Mouse (Mus musculus) lung, embryonic 14.5 days (tissue): ENCODE measurements around the gene Oxld1. TPM values are rescaled to one million over a fixed set of nuclear protein-coding genes. Genes with fewer than 3 reads are reported as not detected.
A peak's percentile ranks its signal among the peaks of the same experiment; 100 is the strongest.

Experiments
- ATAC-seq: fragments of 200-750 bp; cut with Nextera tagmentation; 2 replicates; pipeline ENCODE4 v1.8.0; 2017; ENCODE audit warnings: mild to moderate bottlenecking, moderate TSS enrichment, moderate library complexity; ENCODE audit not compliant: insufficient read depth
- DNase-seq: peaks from one replicate; pipeline ENCODE4 v3.0.0-alpha.2; 2015
- H3K27ac ChIP-seq: fragments of 300-500 bp; sonication (generic); 2 replicates; pipeline ENCODE4 v1.5.1; 2014; ENCODE audit warnings: low read depth, mild to moderate bottlenecking, moderate library complexity
- H3K27me3 ChIP-seq: fragments of 300-500 bp; sonication (generic); 2 replicates; pipeline ENCODE4 v1.6.1; 2014; ENCODE audit warnings: low read length, control low read depth; ENCODE audit not compliant: insufficient read depth
- H3K36me3 ChIP-seq: fragments of 300-500 bp; sonication (generic); 2 replicates; pipeline ENCODE4 v1.6.1; 2014; ENCODE audit warnings: control low read depth; ENCODE audit not compliant: insufficient read depth
- H3K4me1 ChIP-seq: fragments of 300-500 bp; sonication (generic); 2 replicates; pipeline ENCODE4 v1.6.1; 2014; ENCODE audit warnings: antibody characterized with exemption, control low read depth; ENCODE audit not compliant: insufficient read depth
- H3K4me2 ChIP-seq: fragments of 300-500 bp; sonication (generic); 2 replicates; pipeline ENCODE4 v1.6.1; 2014; ENCODE audit warnings: mild to moderate bottlenecking
- H3K4me3 ChIP-seq: fragments of 300-500 bp; sonication (generic); 2 replicates; pipeline ENCODE4 v1.5.1; 2014; ENCODE audit warnings: low read depth, low read length
- H3K9ac ChIP-seq: fragments of 300-500 bp; sonication (generic); 2 replicates; pipeline ENCODE4 v1.6.1; 2014
- H3K9me3 ChIP-seq: fragments of 300-500 bp; sonication (generic); 2 replicates; pipeline ENCODE4 v1.6.1; 2016; ENCODE audit warnings: low read depth, low read length, control low read depth
- CTCF ChIP-seq: IDR thresholded peaks from 2 replicates; pipeline ENCODE4 v1.5.1; 2016; ENCODE audit warnings: antibody characterized with exemption, low read depth
- WGBS: fragments of 180-500 bp; shearing (Covaris S2); extraction: QIAGEN DNeasy Blood & Tissue Kit; methylation state at CpG from one replicate; pipeline ENCODE4 v1.1.7; 2014; 5-methylcytosine and 5-hydroxymethylcytosine counted together
- polyA plus RNA-seq: library from polyadenylated mRNA; unstranded; fragments of >200 nt; fragmentation: Nextera tagmentation; extraction: Ambion mirVana; gene quantifications from 2 replicates; pipeline ENCODE4 v1.2.1, GENCODE M21; 2014

The Oxld1 gene
- polyA plus RNA-seq, 1 experiment from 2014 or later: 10.9 TPM

GRCm38 (mm10) chr11:120483448-120483934 is 25.6 kb upstream of the Oxld1 start:
- H3K4me2 ChIP-seq: peak overlapping the region; percentile 90
- H3K4me3 ChIP-seq: peak overlapping the region; percentile 99
- no peak for TF ChIP-seq CTCF
- peaks cover 84% of the 10 kb centered on the region for H3K36me3 ChIP-seq
- no peaks in the 10 kb centered on the region for H3K27me3 ChIP-seq
- H3K9me3 ChIP-seq: no peaks in the 10 kb centered on the region
- H3K4me1 ChIP-seq: peaks cover 9% of the 10 kb centered on the region
- WGBS: 87% methylated on average over 7 of the region's 7 CpGs
- ATAC-seq (no peak), DNase-seq (no peak)
- peak overlapping the region; percentile 92 for H3K9ac ChIP-seq
- H3K27ac ChIP-seq: peak overlapping the region; percentile 88

- Histone ChIP-seq H3K4me3 (no peak overlapping the region), H3K9me3 (no peaks in the 10 kb centered on the region), H3K27me3 (no peaks in the 10 kb centered on the region), H3K4me1 (peaks cover 7% of the 10 kb centered on the region; the same call in 1 of the 2 replicates), H3K9ac (no peak overlapping the region), H3K4me2 (no peak overlapping the region), H3K27ac (no peak overlapping the region), H3K36me3 (peaks cover 68% of the 10 kb centered on the region)
- WGBS: 94% methylated on average over 6 of the region's 6 CpGs
- ATAC-seq (no peak), DNase-seq (no peak)
- TF ChIP-seq CTCF: no peak
Observed at GRCm38 (mm10) chr11:120472052-120472451, 14.2 kb upstream of the Oxld1 start.

GRCm38 (mm10) chr11:120467736-120468092 is 9.8 kb upstream of the Oxld1 start:
- no peak for TF ChIP-seq CTCF
- peak overlapping the region; percentile 42; the same call in 1 of the 2 replicates for H3K27ac ChIP-seq
- H3K4me3 ChIP-seq: peak overlapping the region; percentile 91
- no peaks in the 10 kb centered on the region for H3K27me3 ChIP-seq
- peak overlapping the region; percentile 78 for H3K4me2 ChIP-seq
- under 1% methylated on average over 33 of the region's 33 CpGs for WGBS
- DNase-seq (no peak), ATAC-seq (peak; percentile 69)
- peaks cover 61% of the 10 kb centered on the region for H3K36me3 ChIP-seq
- H3K4me1 ChIP-seq: peaks cover 10% of the 10 kb centered on the region; the same call in 1 of the 2 replicates
- H3K9ac ChIP-seq: peak overlapping the region; percentile 78
- H3K9me3 ChIP-seq: no peaks in the 10 kb centered on the region

GRCm38 (mm10) chr11:120467051-120467735 is 9.3 kb upstream of the Oxld1 start, which contains the start of gene Arl16:
Gene Arl16, minus strand, starts transcription at chr11:120467607.
- peak; percentile 100 for ATAC-seq
- H3K4me1 ChIP-seq: peaks cover 10% of the 10 kb centered on the region; the same call in 1 of the 2 replicates
- no peak for TF ChIP-seq CTCF
- H3K36me3 ChIP-seq: peaks cover 61% of the 10 kb centered on the region
- H3K9me3 ChIP-seq: no peaks in the 10 kb centered on the region
- DNase-seq: peak; percentile 99
- H3K4me3 ChIP-seq: peak within 1 kb of the TSS; percentile 91
- peak within 1 kb of the TSS; percentile 78 for H3K4me2 ChIP-seq
- H3K27me3 ChIP-seq: no peaks in the 10 kb centered on the region
- H3K9ac ChIP-seq: peak within 1 kb of the TSS; percentile 78
- under 1% methylated on average over 52 of the region's 54 CpGs for WGBS
- H3K27ac ChIP-seq: peak within 1 kb of the TSS; percentile 42; the same call in 1 of the 2 replicates

- no peak overlapping the region for H3K9ac ChIP-seq
- peaks cover 61% of the 10 kb centered on the region for H3K36me3 ChIP-seq
- 88% methylated on average over 4 of the region's 4 CpGs for WGBS
- H3K4me1 ChIP-seq: peaks cover 10% of the 10 kb centered on the region; the same call in 1 of the 2 replicates
- ATAC-seq: no peak
- no peak overlapping the region for H3K4me3 ChIP-seq
- H3K27me3 ChIP-seq: no peaks in the 10 kb centered on the region
- DNase-seq: no peak
- peak overlapping the region; percentile 78 for H3K4me2 ChIP-seq
- no peak overlapping the region for H3K27ac ChIP-seq
- no peaks in the 10 kb centered on the region for H3K9me3 ChIP-seq
- no peak for TF ChIP-seq CTCF
Observed at GRCm38 (mm10) chr11:120465521-120465920, 7.7 kb upstream of the Oxld1 start.

- Histone ChIP-seq H3K27ac (no peak overlapping the region), H3K4me3 (no peak overlapping the region), H3K27me3 (no peaks in the 10 kb centered on the region), H3K4me2 (no peak overlapping the region), H3K9me3 (no peaks in the 10 kb centered on the region), H3K4me1 (peaks cover 10% of the 10 kb centered on the region; the same call in 1 of the 2 replicates), H3K36me3 (peaks cover 60% of the 10 kb centered on the region), H3K9ac (no peak overlapping the region)
- WGBS: 84% methylated on average over 5 of the region's 5 CpGs
- no peak for ATAC-seq
- DNase-seq: no peak
- no peak for TF ChIP-seq CTCF
Observed at GRCm38 (mm10) chr11:120464365-120464764, 6.5 kb upstream of the Oxld1 start.

GRCm38 (mm10) chr11:120463536-120463935 is 5.7 kb upstream of the Oxld1 start:
- 84% methylated on average over 2 of the region's 2 CpGs for WGBS
- Histone ChIP-seq H3K9ac (no peak overlapping the region), H3K4me3 (no peak overlapping the region), H3K4me1 (peaks cover 9% of the 10 kb centered on the region; the same call in 1 of the 2 replicates), H3K27ac (no peak overlapping the region), H3K27me3 (no peaks in the 10 kb centered on the region), H3K4me2 (no peak overlapping the region), H3K36me3 (peaks cover 58% of the 10 kb centered on the region), H3K9me3 (no peaks in the 10 kb centered on the region)
- ATAC-seq (no peak), DNase-seq (no peak)
- no peak for TF ChIP-seq CTCF
